Mouse (Mus musculus) kidney, postnatal 0 days (tissue): ENCODE measurements at regions not wholly inside any gene's neighbourhood (a gene's known extent, or its start where the extent isn't known, plus 50 kb on each side); places are given as distances from the start of the nearest gene placed in this dataset.

Source experiments
- ATAC-seq: fragments of 200-750 bp; cut with Nextera tagmentation; replicated peaks from 2 replicates; pipeline ENCODE4 v1.8.0; 2017; ENCODE audit warnings: low read depth, moderate number of reproducible peaks, moderate TSS enrichment, moderate library complexity; ENCODE audit not compliant: low FRiP score
- DNase-seq: peaks from one replicate; pipeline ENCODE4 v3.0.0-alpha.2; 2016; ENCODE audit warnings: low spot score
- H3K27ac ChIP-seq: fragments of 300-500 bp; sonication (generic); 2 replicates; pipeline ENCODE4 v1.5.1; 2014; ENCODE audit warnings: mild to moderate bottlenecking
- H3K27me3 ChIP-seq: fragments of 300-500 bp; sonication (generic); 2 replicates; pipeline ENCODE4 v1.6.1; 2014; ENCODE audit warnings: low read length, mixed read lengths; ENCODE audit not compliant: insufficient read depth
- H3K36me3 ChIP-seq: fragments of 300-500 bp; sonication (generic); 2 replicates; pipeline ENCODE4 v1.6.1; 2014; ENCODE audit warnings: low read length, mixed read lengths; ENCODE audit not compliant: insufficient read depth
- H3K4me1 ChIP-seq: fragments of 300-500 bp; sonication (generic); replicated peaks from 2 replicates; pipeline ENCODE4 v1.6.1; 2014; ENCODE audit warnings: antibody characterized with exemption, low read length, mixed read lengths; ENCODE audit not compliant: insufficient read depth
- H3K4me2 ChIP-seq: fragments of 300-500 bp; sonication (generic); 2 replicates; pipeline ENCODE4 v1.6.1; 2014; ENCODE audit warnings: mild to moderate bottlenecking, low read length, moderate library complexity, mixed read lengths
- H3K4me3 ChIP-seq: fragments of 300-500 bp; sonication (generic); replicated peaks from 2 replicates; pipeline ENCODE4 v1.5.1; 2014; ENCODE audit warnings: low read depth, low read length
- H3K9ac ChIP-seq: fragments of 300-500 bp; sonication (generic); 2 replicates; pipeline ENCODE4 v1.6.1; 2014; ENCODE audit warnings: low read depth, low read length
- H3K9me3 ChIP-seq: fragments of 300-500 bp; sonication (generic); replicated peaks from 2 replicates; pipeline ENCODE4 v1.6.1; 2016; ENCODE audit warnings: low read length, inconsistent platforms, mixed read lengths
- CTCF ChIP-seq: IDR thresholded peaks from 2 replicates; pipeline ENCODE4 v1.5.1; 2016; ENCODE audit warnings: antibody characterized with exemption, low read depth, mild to moderate bottlenecking, moderate library complexity
- WGBS: fragments of 180-500 bp; shearing (Covaris S2); extraction: QIAGEN DNeasy Blood & Tissue Kit; methylation state at CpG from one replicate; pipeline ENCODE4 v1.1.7; 2014; 5-methylcytosine and 5-hydroxymethylcytosine counted together

DNA sequence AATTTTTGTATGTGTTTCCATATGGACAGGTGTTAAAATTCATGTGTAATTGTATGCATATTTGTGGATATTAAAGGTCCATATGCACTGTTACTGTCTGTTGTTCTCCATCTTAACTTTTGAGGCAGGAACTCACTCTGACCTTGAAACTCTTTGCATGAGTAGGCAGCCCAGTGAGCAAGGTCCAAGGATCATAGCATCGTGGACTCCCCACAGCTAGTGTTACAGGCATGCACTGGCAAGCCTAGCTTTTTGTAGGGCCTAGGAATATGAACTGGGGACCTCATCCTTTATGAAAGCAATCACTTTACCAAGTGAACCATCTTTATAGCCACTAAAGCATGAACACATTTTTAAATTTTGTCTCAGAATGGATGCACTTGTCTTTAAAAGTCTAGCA, 817.6 kb downstream of the Flrt2 start:
- H3K4me3 ChIP-seq: no peak overlapping the region
- no peaks in the 10 kb centered on the region for H3K27me3 ChIP-seq
- H3K9ac ChIP-seq: no peak overlapping the region
- DNase-seq: peak; percentile 56
- no peaks in the 10 kb centered on the region for H3K36me3 ChIP-seq
- H3K4me1 ChIP-seq: no peaks in the 10 kb centered on the region
- TF ChIP-seq CTCF: no peak
- H3K4me2 ChIP-seq: no peak overlapping the region
- H3K9me3 ChIP-seq: no peaks in the 10 kb centered on the region
- 41% methylated on average over 1 of the region's 1 CpGs for whole genome bisulfite sequencing
- no peak overlapping the region for H3K27ac ChIP-seq
- ATAC-seq: no peak; the same call in 1 of the 2 replicates

- Histone ChIP-seq H3K9ac (no peak overlapping the region), H3K9me3 (no peaks in the 10 kb centered on the region), H3K27me3 (no peaks in the 10 kb centered on the region), H3K27ac (no peak overlapping the region), H3K4me3 (no peak overlapping the region), H3K4me1 (no peaks in the 10 kb centered on the region), H3K4me2 (no peak overlapping the region), H3K36me3 (no peaks in the 10 kb centered on the region)
- DNase-seq: no peak
- TF ChIP-seq CTCF: no peak
- WGBS: 79% methylated on average over 1 of the region's 1 CpGs
- no peak for ATAC-seq
These were observed 866.8 kb downstream of the Flrt2 start for GRCm38 (mm10) chr12:96558824-96559223.

DNA sequence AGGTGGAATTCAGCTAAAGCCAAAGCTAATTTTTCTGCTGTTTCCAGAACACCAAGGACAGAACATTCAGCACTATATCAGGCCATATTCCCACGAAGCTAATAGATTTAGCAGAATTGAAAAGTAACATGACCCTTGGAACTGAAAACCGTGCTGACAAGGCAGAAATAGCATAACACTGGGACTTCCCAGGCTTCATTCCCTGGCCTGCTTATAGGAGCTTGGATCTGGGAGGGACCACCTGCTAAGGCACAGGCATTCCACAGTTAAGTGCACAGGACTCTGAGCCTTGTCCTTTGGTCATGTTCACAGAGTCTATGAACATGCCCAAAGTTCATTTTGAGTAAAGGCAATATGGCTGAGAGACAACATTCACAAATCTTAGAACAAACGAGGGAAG, 902.8 kb downstream of the Flrt2 start:
- H3K27ac ChIP-seq: no peak overlapping the region
- peak; percentile 73; the same call in 1 of the 2 replicates for ATAC-seq
- peak; percentile 25 for DNase-seq
- TF ChIP-seq CTCF: no peak
- no peak overlapping the region for H3K4me2 ChIP-seq
- no peaks in the 10 kb centered on the region for H3K9me3 ChIP-seq
- H3K9ac ChIP-seq: no peak overlapping the region
- H3K4me3 ChIP-seq: no peak overlapping the region
- H3K36me3 ChIP-seq: no peaks in the 10 kb centered on the region
- H3K27me3 ChIP-seq: no peaks in the 10 kb centered on the region
- no peaks in the 10 kb centered on the region for H3K4me1 ChIP-seq
- WGBS: 44% methylated on average over 3 of the region's 3 CpGs

GRCm38 (mm10) chr12:96615134-96615533, 923.1 kb downstream of the Flrt2 start:
- H3K27ac ChIP-seq: no peak overlapping the region
- no peak overlapping the region for H3K4me3 ChIP-seq
- H3K36me3 ChIP-seq: no peaks in the 10 kb centered on the region
- WGBS: 78% methylated on average over 2 of the region's 2 CpGs
- no peaks in the 10 kb centered on the region for H3K4me1 ChIP-seq
- no peak for ATAC-seq
- TF ChIP-seq CTCF: no peak
- H3K9ac ChIP-seq: no peak overlapping the region
- H3K4me2 ChIP-seq: no peak overlapping the region
- H3K27me3 ChIP-seq: no peaks in the 10 kb centered on the region
- DNase-seq: no peak
- H3K9me3 ChIP-seq: no peaks in the 10 kb centered on the region

GRCm38 (mm10) chr12:96615850-96616249, 923.8 kb downstream of the Flrt2 start:
- Histone ChIP-seq H3K4me2 (no peak overlapping the region), H3K4me1 (no peaks in the 10 kb centered on the region), H3K27me3 (no peaks in the 10 kb centered on the region), H3K4me3 (no peak overlapping the region), H3K36me3 (no peaks in the 10 kb centered on the region), H3K9ac (no peak overlapping the region), H3K27ac (no peak overlapping the region), H3K9me3 (no peaks in the 10 kb centered on the region)
- WGBS: 69% methylated on average over 4 of the region's 4 CpGs
- no peak for TF ChIP-seq CTCF
- DNase-seq (peak; percentile 2), ATAC-seq (no peak)

GRCm38 (mm10) chr12:96617226-96617625, 925.2 kb downstream of the Flrt2 start:
- Histone ChIP-seq H3K4me3 (no peak overlapping the region), H3K36me3 (no peaks in the 10 kb centered on the region), H3K4me1 (no peaks in the 10 kb centered on the region), H3K9me3 (no peaks in the 10 kb centered on the region), H3K4me2 (no peak overlapping the region), H3K27ac (no peak overlapping the region), H3K9ac (no peak overlapping the region), H3K27me3 (no peaks in the 10 kb centered on the region)
- no peak for TF ChIP-seq CTCF
- no peak for DNase-seq
- no peak for ATAC-seq
- 94% methylated on average over 2 of the region's 2 CpGs for WGBS
